Mouse (Mus musculus) neural tube, embryonic 11.5 days (tissue): ENCODE data around the gene 1190005I06Rik. TPM values are rescaled to one million over a fixed set of nuclear protein-coding genes. Genes with fewer than 3 reads are reported as not detected.

Experiments
- ATAC-seq: fragments of 200-750 bp; cut with Nextera tagmentation; 2 replicates; pipeline ENCODE4 v1.8.0; 2017; ENCODE audit warnings: moderate number of reproducible peaks, mild to moderate bottlenecking, moderate TSS enrichment, moderate library complexity; ENCODE audit not compliant: insufficient read depth, low FRiP score, low TSS enrichment
- DNase-seq: peaks from one replicate; pipeline ENCODE4 v3.0.0-alpha.2; 2015; ENCODE audit warnings: low spot score
- H3K27ac ChIP-seq: fragments of 300-500 bp; sonication (generic); 2 replicates; pipeline ENCODE4 v1.5.1; 2014; ENCODE audit warnings: low read depth, mild to moderate bottlenecking, low read length
- H3K27me3 ChIP-seq: fragments of 300-500 bp; sonication (generic); 2 replicates; pipeline ENCODE4 v1.6.1; 2014; ENCODE audit warnings: mild to moderate bottlenecking, low read length, mixed read lengths; ENCODE audit not compliant: control insufficient read depth, insufficient read depth
- H3K36me3 ChIP-seq: fragments of 300-500 bp; sonication (generic); 2 replicates; pipeline ENCODE4 v1.6.1; 2014; ENCODE audit warnings: mild to moderate bottlenecking, low read length, moderate library complexity, mixed read lengths; ENCODE audit not compliant: control insufficient read depth, insufficient read depth
- H3K4me1 ChIP-seq: fragments of 300-500 bp; sonication (generic); 2 replicates; pipeline ENCODE4 v1.6.1; 2014; ENCODE audit warnings: low read length, mixed read lengths; ENCODE audit not compliant: control insufficient read depth, insufficient read depth
- H3K4me2 ChIP-seq: fragments of 300-500 bp; sonication (generic); 2 replicates; pipeline ENCODE4 v1.6.1; 2014; ENCODE audit warnings: low read depth, mild to moderate bottlenecking, moderate library complexity
- H3K4me3 ChIP-seq: fragments of 300-500 bp; sonication (generic); 2 replicates; pipeline ENCODE4 v1.5.1; 2014; ENCODE audit warnings: low read depth, low read length
- H3K9ac ChIP-seq: fragments of 300-500 bp; sonication (generic); 2 replicates; pipeline ENCODE4 v1.6.1; 2014; ENCODE audit warnings: mild to moderate bottlenecking, low read length
- H3K9me3 ChIP-seq: fragments of 300-500 bp; sonication (generic); 2 replicates; pipeline ENCODE4 v1.6.1; 2016; ENCODE audit warnings: low read length; ENCODE audit not compliant: control insufficient read depth
- WGBS: fragments of 180-500 bp; shearing (Covaris S2); extraction: QIAGEN DNeasy Blood & Tissue Kit; methylation state at CpG from one replicate; pipeline ENCODE4 v1.1.7; 2014; 5-methylcytosine and 5-hydroxymethylcytosine counted together
- polyA plus RNA-seq: library from polyadenylated mRNA; unstranded; fragments of >200 nt; fragmentation: Nextera tagmentation; extraction: Ambion mirVana; gene quantifications from 2 replicates; pipeline ENCODE4 v1.2.1, GENCODE M21; 2014

The 1190005I06Rik gene
- polyA plus RNA-seq, 1 experiment from 2014 or later: 2.5 TPM

- Histone ChIP-seq H3K9me3 (no peaks in the 10 kb centered on the region), H3K36me3 (no peaks in the 10 kb centered on the region), H3K27ac (no peak overlapping the region), H3K27me3 (no peaks in the 10 kb centered on the region), H3K4me2 (no peak overlapping the region), H3K9ac (no peak overlapping the region), H3K4me3 (no peak overlapping the region), H3K4me1 (0 out of 2 replicates have a peak, but pooled peaks cover 3% of the 10 kb centered on the region)
- ATAC-seq: no peak
- DNase-seq: peak; percentile 56
- WGBS: 49% methylated on average over 7 of the region's 7 CpGs
Measured at GRCm38 (mm10) chr8:120599504-120599903, 47.9 kb downstream of the 1190005I06Rik start.

DNA sequence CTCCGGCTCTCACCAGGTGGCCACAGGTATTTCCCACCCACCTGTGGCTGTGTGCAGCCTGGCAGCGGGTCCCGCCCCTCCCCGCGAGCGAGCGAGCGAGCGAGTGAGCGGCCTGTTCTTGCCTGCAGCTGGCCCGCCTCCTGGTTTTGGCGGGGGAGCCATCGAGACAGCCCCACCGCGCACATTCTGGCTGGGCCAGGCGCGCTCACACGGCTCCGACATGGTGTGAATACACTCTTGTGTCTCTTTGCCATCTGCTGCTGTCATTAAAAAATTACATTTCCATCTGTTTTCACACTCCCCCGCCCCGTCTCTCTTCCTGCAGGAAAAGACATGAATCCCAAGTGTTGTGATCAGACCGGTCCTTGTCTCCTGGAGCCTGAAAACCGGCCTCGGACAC is 48.9 kb downstream of the 1190005I06Rik start:
- no peaks in the 10 kb centered on the region for H3K9me3 ChIP-seq
- H3K4me3 ChIP-seq: no peak overlapping the region
- no peaks in the 10 kb centered on the region for H3K27me3 ChIP-seq
- ATAC-seq (no peak), DNase-seq (peak; percentile 61)
- H3K4me2 ChIP-seq: 0 out of 2 replicates have a peak overlapping the region, but pooled peaks have one; percentile 15
- no peak overlapping the region for H3K9ac ChIP-seq
- H3K4me1 ChIP-seq: 0 out of 2 replicates have a peak, but pooled peaks cover 3% of the 10 kb centered on the region
- H3K27ac ChIP-seq: no peak overlapping the region
- no peaks in the 10 kb centered on the region for H3K36me3 ChIP-seq
- WGBS: 16% methylated on average over 24 of the region's 24 CpGs

GRCm38 (mm10) chr8:120595963-120596362 is 51.5 kb downstream of the 1190005I06Rik start:
- WGBS: 12% methylated on average over 5 of the region's 5 CpGs

DNA sequence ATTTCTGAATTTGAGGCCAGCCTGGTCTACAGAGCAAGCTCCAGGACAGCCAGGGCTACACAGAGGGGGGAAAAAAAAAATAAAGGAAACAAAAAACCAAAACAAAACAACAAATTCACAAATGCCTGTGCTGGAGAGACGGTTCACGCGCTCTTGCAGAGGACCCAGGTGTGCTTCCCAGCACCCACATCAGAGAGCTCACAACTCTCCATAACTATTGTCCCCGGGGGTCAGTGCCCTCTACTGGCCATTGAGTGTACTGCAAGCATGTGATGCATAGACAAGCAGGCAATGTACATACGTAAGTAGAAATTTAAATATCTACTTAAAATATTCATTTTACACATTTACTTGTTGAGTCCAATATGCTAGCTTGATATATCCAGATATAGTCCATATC is 52.9 kb downstream of the 1190005I06Rik start:
- Histone ChIP-seq H3K9me3 (no peaks in the 10 kb centered on the region), H3K4me3 (no peak overlapping the region), H3K4me2 (no peak overlapping the region), H3K36me3 (no peaks in the 10 kb centered on the region), H3K27me3 (no peaks in the 10 kb centered on the region), H3K9ac (no peak overlapping the region), H3K4me1 (peaks cover 8% of the 10 kb centered on the region), H3K27ac (no peak overlapping the region)
- DNase-seq (no peak), ATAC-seq (no peak)
- WGBS: 92% methylated on average over 5 of the region's 5 CpGs

More at GRCm38 (mm10) chr8:120595963-120596362, 51.5 kb downstream of the 1190005I06Rik start:
- peak; percentile 74 for DNase-seq
- Histone ChIP-seq H3K4me1 (0 out of 2 replicates have a peak, but pooled peaks cover 3% of the 10 kb centered on the region), H3K4me2 (no peak overlapping the region), H3K36me3 (no peaks in the 10 kb centered on the region), H3K9ac (no peak overlapping the region), H3K27me3 (no peaks in the 10 kb centered on the region), H3K9me3 (no peaks in the 10 kb centered on the region), H3K27ac (no peak overlapping the region), H3K4me3 (no peak overlapping the region)
- ATAC-seq: no peak

- H3K27me3 ChIP-seq: no peaks in the 10 kb centered on the region
Measured at GRCm38 (mm10) chr8:120591587-120592292, 55.7 kb downstream of the 1190005I06Rik start.

GRCm38 (mm10) chr8:120589921-120590320 is 57.5 kb downstream of the 1190005I06Rik start:
- H3K4me1 ChIP-seq: peaks cover 12% of the 10 kb centered on the region
- peak overlapping the region; percentile 39; the same call in 1 of the 2 replicates for H3K9ac ChIP-seq
- H3K4me3 ChIP-seq: peak overlapping the region; percentile 47
- DNase-seq (no peak), ATAC-seq (no peak)
- 62% methylated on average over 2 of the region's 2 CpGs for WGBS
- no peak overlapping the region for H3K27ac ChIP-seq
- H3K36me3 ChIP-seq: 0 out of 2 replicates have a peak, but pooled peaks cover 2% of the 10 kb centered on the region
- peak overlapping the region; percentile 51 for H3K4me2 ChIP-seq
- H3K9me3 ChIP-seq: no peaks in the 10 kb centered on the region
- H3K27me3 ChIP-seq: no peaks in the 10 kb centered on the region

More at GRCm38 (mm10) chr8:120591587-120592292, 55.7 kb downstream of the 1190005I06Rik start:
- 77% methylated on average over 10 of the region's 10 CpGs for WGBS
- no peak overlapping the region for H3K9ac ChIP-seq
- H3K9me3 ChIP-seq: no peaks in the 10 kb centered on the region
- DNase-seq: no peak
- H3K27ac ChIP-seq: no peak overlapping the region
- H3K4me2 ChIP-seq: no peak overlapping the region
- ATAC-seq: no peak
- peaks cover 12% of the 10 kb centered on the region for H3K4me1 ChIP-seq
- no peaks in the 10 kb centered on the region for H3K36me3 ChIP-seq
- H3K4me3 ChIP-seq: no peak overlapping the region

DNA sequence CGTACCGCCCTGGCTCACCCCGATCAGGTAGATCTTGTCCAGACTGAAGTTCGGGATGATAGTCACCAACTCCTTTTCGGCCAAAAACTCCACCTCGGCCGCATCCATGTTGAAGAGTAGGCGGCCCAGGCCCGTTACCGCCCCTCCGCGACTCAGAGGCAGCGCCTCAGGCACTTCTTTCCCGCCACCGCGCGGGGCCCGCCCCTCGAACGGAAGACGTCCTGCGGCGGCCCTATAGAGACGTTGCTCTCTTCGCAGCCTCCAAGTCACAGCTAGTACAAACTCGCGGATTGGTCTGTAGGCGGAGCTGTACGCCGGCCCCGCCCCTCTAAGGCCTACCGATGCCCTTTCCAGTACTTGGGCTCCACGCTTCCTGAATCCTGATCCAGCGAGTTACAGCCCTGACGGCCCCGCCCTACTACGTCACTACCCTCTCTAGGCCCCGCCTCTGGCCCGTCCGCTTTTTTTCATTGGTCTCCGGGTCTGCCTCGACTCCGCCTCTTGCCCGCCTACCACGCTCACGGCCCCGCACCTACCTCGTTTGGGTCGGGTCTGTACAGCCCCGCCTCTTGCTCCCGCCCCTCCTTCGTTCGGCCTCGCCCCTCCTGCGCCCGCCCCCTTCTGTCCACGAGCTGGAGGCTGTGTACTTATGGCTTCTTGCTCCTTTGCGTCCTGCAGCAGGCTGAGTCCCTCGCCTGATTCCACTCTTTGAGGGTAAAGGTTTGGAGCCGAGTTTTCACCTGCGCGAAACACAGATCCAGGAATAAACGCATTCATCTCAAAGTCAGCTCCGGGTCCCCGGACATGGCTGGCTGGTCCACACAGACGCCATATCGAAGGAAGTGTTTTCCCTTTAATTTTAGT is 58.3 kb downstream of the 1190005I06Rik start, which contains the start of gene Gins2:
Gins2 (minus strand) TSS at position 397 of the 864 bp plus-strand sequence.
- H3K9ac ChIP-seq: peak within 1 kb of the TSS; percentile 49
- DNase-seq: peak; percentile 99
- ATAC-seq: peak; percentile 98
- H3K36me3 ChIP-seq: 0 out of 2 replicates have a peak, but pooled peaks cover 2% of the 10 kb centered on the region
- no peaks in the 10 kb centered on the region for H3K9me3 ChIP-seq
- peak within 1 kb of the TSS; percentile 67 for H3K4me2 ChIP-seq
- 1% methylated on average over 67 of the region's 67 CpGs for WGBS
- H3K27me3 ChIP-seq: no peaks in the 10 kb centered on the region
- H3K4me1 ChIP-seq: peaks cover 12% of the 10 kb centered on the region
- H3K27ac ChIP-seq: 0 out of 2 replicates have a peak within 1 kb of the TSS, but pooled peaks have one; percentile 27
- H3K4me3 ChIP-seq: peak within 1 kb of the TSS; percentile 47

DNA sequence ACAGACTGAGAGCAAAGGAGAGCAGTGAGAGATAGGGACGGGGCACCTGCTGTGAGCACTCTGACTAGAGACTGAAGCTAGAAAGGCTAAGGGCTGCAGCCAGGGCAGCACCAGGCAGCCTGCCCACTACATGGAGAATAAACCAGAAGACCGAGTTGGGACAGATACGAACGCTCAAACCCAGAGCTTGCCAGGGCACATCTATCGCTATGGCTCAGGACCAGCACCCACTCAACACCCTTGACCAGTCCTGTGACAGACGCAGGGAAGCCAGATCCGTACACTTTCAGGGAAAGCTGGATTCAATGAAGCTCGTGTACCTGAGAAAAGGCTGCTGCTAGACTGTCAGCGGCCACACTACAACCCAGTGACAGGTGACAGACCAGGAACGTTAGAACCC is 61.9 kb downstream of the 1190005I06Rik start:
- H3K36me3 ChIP-seq: peaks cover 10% of the 10 kb centered on the region
- no peaks in the 10 kb centered on the region for H3K27me3 ChIP-seq
- H3K9me3 ChIP-seq: no peaks in the 10 kb centered on the region
- no peak overlapping the region for H3K4me3 ChIP-seq
- H3K9ac ChIP-seq: no peak overlapping the region
- DNase-seq (no peak), ATAC-seq (no peak)
- H3K4me2 ChIP-seq: no peak overlapping the region
- WGBS: 90% methylated on average over 10 of the region's 10 CpGs
- peaks cover 9% of the 10 kb centered on the region for H3K4me1 ChIP-seq
- no peak overlapping the region for H3K27ac ChIP-seq
